Mouse (Mus musculus) c-Kit-positive CD71-negative TER-119-negative erythroid progenitor cells, embryonic 14.5 days (primary cell): Measurements from ENCODE around the gene Gm15448.
"Not testable (repeated sequence)": the region's sequence is repeated elsewhere in the genome, so short reads cannot be mapped to it uniquely, and the experiment has no call there.

Experiments used
- DNase-seq: peaks from one replicate; pipeline ENCODE4 v3.0.0-alpha.2; 2013; ENCODE audit warnings: low read depth

Gm15448 gene

DNA sequence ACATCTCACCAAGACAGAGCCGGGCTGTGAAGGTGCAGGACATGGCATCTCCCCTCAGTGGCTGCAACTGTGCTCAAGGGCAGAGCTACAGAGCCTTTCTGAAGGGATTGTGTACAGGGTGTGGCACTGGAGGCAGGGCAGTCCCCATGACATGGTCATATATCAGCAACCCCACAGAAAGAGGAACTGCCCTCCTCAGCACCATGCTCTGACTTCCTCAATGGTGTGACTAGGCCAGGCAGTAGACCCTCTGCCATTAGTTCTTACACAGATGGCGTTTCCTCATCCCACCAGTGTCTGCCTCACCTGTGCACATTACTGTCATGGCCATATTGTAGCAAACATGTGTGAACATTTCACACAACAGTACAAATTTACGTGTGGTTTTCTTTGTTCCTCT, at the start of gene Gm15448:
Gene Gm15448, minus strand, starts transcription at position 89 of the 400 bp plus-strand sequence.
- DNase-seq: not testable (repeated sequence)

DNA sequence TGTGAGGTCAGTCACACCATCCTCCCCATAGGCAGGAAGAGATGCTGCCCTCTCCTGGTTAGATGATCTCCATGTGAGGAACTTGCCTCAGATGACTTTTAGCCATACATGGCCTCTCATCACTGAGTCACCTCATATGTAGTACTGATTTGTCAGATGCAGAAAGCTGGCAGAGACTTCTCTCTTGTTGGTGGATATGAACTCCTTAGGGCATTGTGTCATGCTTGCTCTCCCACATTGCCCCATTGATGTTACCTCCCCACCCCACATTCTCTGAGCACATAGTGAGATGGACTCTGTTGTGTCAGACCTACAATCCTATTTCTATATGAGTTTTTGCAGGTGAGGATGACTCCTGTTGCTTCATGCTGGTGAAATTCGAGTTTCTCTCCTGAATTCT, 49.5 kb upstream of the Gm15448 start:
- not testable (repeated sequence) for DNase-seq

DNA sequence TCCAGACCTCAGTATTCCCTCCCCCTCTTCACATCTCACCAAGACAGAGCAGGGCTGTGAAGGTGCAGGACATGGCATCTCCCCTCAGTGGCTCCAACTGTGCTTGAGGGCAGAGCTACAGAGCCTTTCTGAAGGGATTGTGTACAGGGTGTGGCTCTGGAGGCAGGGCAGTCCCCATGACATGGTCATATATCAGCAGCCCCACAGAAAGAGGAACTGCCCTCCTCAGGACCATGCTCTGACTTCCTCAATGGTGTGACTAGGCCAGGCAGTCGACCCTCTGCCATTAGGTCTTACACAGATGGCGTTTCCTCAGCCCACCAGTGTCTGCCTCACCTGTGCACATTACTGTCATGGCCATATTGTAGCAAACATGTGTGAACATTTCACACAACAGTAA, 19.5 kb upstream of the Gm15448 start, which contains the start of gene Pira2:
Gene Pira2, minus strand, starts transcription at position 101 of the 400 bp plus-strand sequence.
- not testable (repeated sequence) for DNase-seq

DNA sequence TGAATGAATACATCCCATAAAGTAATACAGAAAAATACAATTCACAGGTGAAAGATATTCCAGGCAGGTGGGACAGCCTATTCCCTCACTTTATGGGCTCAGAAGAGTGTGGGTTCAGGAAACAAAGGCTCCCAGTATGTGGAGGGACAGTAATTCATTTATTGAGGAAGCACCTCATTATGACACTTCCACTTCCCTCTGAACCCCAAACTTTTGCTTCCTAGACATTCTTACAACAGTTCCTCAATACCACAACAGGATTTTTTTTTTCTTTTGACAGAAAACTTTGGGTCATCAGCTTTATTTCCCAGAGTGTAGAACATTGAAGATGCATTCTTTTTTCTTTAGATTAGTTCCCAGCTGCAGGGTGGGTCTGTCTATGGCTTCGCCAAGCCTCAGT, 12.4 kb upstream of the Gm15448 start:
- not testable (repeated sequence) for DNase-seq

DNA sequence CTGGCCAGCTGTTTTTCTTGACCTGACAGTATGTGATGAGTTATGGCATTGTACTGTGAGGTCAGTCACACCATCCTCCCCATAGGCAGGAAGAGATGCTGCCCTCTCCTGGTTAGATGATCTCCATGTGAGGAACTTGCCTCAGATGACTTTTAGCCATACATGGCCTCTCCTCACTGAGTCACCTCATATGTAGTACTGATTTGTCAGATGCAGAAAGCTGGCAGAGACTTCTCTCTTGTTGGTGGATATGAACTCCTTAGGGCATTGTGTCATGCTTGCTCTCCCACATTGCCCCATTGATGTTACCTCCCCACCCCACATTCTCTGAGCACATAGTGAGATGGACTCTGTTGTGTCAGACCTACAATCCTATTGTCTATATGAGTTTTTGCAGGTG, 5.1 kb upstream of the Gm15448 start:
- not testable (repeated sequence) for DNase-seq

DNA sequence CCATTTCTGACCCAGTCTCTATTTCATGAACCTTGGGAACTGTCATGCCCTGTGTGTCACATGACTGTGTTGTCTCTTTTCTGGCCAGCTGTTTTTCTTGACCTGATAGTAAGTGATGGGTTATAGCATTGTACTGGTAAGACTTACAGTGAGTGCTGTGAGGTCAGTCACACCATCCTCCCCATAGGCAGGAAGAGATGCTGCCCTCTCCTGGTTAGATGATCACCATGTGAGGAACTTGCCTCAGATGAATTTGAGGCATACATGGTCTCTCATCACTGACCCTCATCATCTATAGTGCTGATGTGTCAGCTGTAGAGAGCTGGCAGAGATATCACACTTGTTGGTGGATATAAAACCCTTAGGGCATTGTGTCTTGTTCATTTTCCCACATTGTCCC, 13.6 kb downstream of the Gm15448 start:
- DNase-seq: not testable (repeated sequence)

DNA sequence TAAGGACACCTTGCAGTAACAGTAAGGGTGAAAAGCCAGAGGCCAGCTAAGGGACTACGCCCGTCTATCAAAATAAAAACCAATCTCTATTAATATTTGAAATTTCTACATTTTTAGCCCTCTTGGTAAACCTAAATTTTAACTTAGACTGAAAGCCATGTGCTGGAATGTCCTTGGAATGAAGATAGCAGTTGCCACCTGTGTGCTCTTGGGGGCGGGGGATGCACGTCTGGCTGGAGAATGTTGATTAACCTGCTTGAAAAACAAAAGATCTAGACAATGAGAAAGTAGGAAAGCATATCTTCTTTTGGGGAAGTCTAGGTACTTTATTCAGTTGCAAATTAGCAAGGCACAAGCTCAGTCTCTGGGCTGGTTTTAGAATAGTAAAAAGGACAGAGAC, 22.6 kb downstream of the Gm15448 start:
- DNase-seq: not testable (repeated sequence)

DNA sequence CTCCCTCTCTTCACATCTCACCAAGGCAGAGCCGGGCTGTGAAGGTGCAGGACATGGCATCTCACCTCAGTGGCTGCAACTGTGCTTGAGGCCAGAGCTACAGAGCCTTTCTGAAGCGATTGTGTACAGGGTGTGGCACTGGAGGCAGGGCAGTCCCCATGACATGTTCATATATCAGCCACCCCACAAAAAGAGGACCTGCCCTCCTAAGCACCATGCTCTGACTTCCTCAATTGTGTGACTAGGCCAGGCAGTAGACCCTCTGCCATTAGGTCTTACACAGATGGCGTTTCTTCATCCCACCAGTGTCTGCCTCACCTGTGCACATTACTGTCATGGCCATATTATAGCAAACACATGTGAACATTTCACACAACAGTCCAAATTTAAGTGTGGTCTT, 25.5 kb downstream of the Gm15448 start:
- not testable (repeated sequence) for DNase-seq

DNA sequence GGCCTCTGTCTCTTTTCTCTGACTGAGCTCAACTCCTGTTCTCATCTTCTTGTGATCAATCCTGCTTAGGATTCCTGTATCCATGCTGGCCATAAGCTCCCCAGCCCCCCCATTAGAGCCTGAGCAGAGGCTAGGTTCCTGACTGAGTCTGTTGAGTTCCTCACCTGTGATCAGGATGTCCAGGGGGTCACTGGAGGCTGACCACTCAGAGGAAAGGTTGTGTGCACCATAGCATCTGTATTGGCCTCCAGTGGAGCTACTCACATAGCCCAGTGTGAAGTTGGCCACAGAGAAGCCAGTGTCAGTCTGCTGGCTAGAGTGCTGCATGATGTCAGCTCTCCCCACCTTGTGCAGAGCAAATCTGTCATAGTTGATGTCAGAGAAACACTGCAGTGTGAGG, 29.2 kb downstream of the Gm15448 start:
- not testable (repeated sequence) for DNase-seq
